Mouse (Mus musculus) intestine, embryonic 14.5 days (tissue): ENCODE results near the gene Rd3l. TPM values are rescaled to one million over a fixed set of nuclear protein-coding genes. Genes with fewer than 3 reads are reported as not detected.

Source experiments
- ATAC-seq: fragments of 200-750 bp; cut with Nextera tagmentation; replicated peaks from 2 replicates; pipeline ENCODE4 v1.8.0; 2017; ENCODE audit warnings: low read depth, moderate number of reproducible peaks, moderate TSS enrichment, moderate library complexity; ENCODE audit not compliant: low FRiP score, low TSS enrichment
- DNase-seq: peaks from one replicate; pipeline ENCODE4 v3.0.0-alpha.2; 2018; ENCODE audit warnings: low spot score
- H3K27ac ChIP-seq: fragments of 300-500 bp; sonication (generic); 2 replicates; pipeline ENCODE4 v1.5.1; 2014; ENCODE audit warnings: low read depth, mild to moderate bottlenecking, control low read depth
- H3K27me3 ChIP-seq: fragments of 300-500 bp; sonication (generic); replicated peaks from 2 replicates; pipeline ENCODE4 v1.6.1; 2014; ENCODE audit warnings: low read length, control low read depth; ENCODE audit not compliant: control insufficient read depth, insufficient read depth
- H3K36me3 ChIP-seq: fragments of 300-500 bp; sonication (generic); 2 replicates; pipeline ENCODE4 v1.6.1; 2014; ENCODE audit warnings: low read length, control low read depth; ENCODE audit not compliant: control insufficient read depth, insufficient read depth
- H3K4me1 ChIP-seq: fragments of 300-500 bp; sonication (generic); replicated peaks from 2 replicates; pipeline ENCODE4 v1.6.1; 2014; ENCODE audit warnings: low read length, control low read depth, mixed read lengths; ENCODE audit not compliant: control insufficient read depth, insufficient read depth
- H3K4me2 ChIP-seq: fragments of 300-500 bp; sonication (generic); 2 replicates; pipeline ENCODE4 v1.6.1; 2014; ENCODE audit warnings: low read length
- H3K4me3 ChIP-seq: fragments of 300-500 bp; sonication (generic); 2 replicates; pipeline ENCODE4 v1.5.1; 2014; ENCODE audit warnings: low read depth, low read length, control low read depth, mixed read lengths
- H3K9ac ChIP-seq: fragments of 300-500 bp; sonication (generic); 2 replicates; pipeline ENCODE4 v1.6.1; 2014; ENCODE audit warnings: mild to moderate bottlenecking, low read length
- H3K9me3 ChIP-seq: fragments of 300-500 bp; sonication (generic); 2 replicates; pipeline ENCODE4 v1.6.1; 2016; ENCODE audit warnings: low read length, control low read depth; ENCODE audit not compliant: control insufficient read depth
- WGBS: fragments of 180-500 bp; shearing (Covaris S2); extraction: QIAGEN DNeasy Blood & Tissue Kit; methylation state at CpG from one replicate; pipeline ENCODE4 v1.1.7; 2014; 5-methylcytosine and 5-hydroxymethylcytosine counted together
- polyA plus RNA-seq: library from polyadenylated mRNA; unstranded; fragments of >200 nt; fragmentation: Nextera tagmentation; extraction: Ambion mirVana; gene quantifications from 2 replicates; pipeline ENCODE4 v1.2.1, GENCODE M21; 2014

Gene Rd3l
- polyA plus RNA-seq, 1 experiment from 2014 or later: not detected

- Histone ChIP-seq H3K9me3 (no peaks in the 10 kb centered on the region), H3K27ac (no peak overlapping the region), H3K4me3 (no peak overlapping the region), H3K27me3 (no peaks in the 10 kb centered on the region), H3K4me2 (peak overlapping the region; percentile 29), H3K9ac (no peak overlapping the region), H3K36me3 (no peaks in the 10 kb centered on the region), H3K4me1 (no peaks in the 10 kb centered on the region)
- WGBS: 45% methylated on average over 12 of the region's 12 CpGs
- ATAC-seq: peak; percentile 81
- DNase-seq: no peak
These were observed 31.6 kb upstream of the Rd3l start for GRCm38 (mm10) chr12:112012511-112013270.

- no peak overlapping the region for H3K9ac ChIP-seq
- DNase-seq (peak; percentile 89), ATAC-seq (0 out of 2 replicates have a peak, but pooled peaks have one; percentile 40)
- no peaks in the 10 kb centered on the region for H3K9me3 ChIP-seq
- WGBS: 21% methylated on average over 8 of the region's 8 CpGs
- H3K36me3 ChIP-seq: no peaks in the 10 kb centered on the region
- H3K4me1 ChIP-seq: no peaks in the 10 kb centered on the region
- no peak overlapping the region for H3K4me2 ChIP-seq
- H3K4me3 ChIP-seq: no peak overlapping the region
- H3K27ac ChIP-seq: no peak overlapping the region
- no peaks in the 10 kb centered on the region for H3K27me3 ChIP-seq
These were observed 20.1 kb upstream of the Rd3l start for GRCm38 (mm10) chr12:112001223-112001622.

- no peak overlapping the region for H3K9ac ChIP-seq
These were observed 18.6 kb upstream of the Rd3l start for GRCm38 (mm10) chr12:111999735-112000134.

GRCm38 (mm10) chr12:111995161-111995560 lies 14.0 kb upstream of the Rd3l start:
- H3K4me1 ChIP-seq: no peaks in the 10 kb centered on the region
- DNase-seq: no peak

More at GRCm38 (mm10) chr12:111999735-112000134, 18.6 kb upstream of the Rd3l start:
- Histone ChIP-seq H3K27ac (no peak overlapping the region), H3K4me3 (no peak overlapping the region), H3K27me3 (no peaks in the 10 kb centered on the region), H3K4me2 (no peak overlapping the region), H3K36me3 (no peaks in the 10 kb centered on the region), H3K9me3 (no peaks in the 10 kb centered on the region), H3K4me1 (no peaks in the 10 kb centered on the region)
- DNase-seq (no peak), ATAC-seq (no peak)
- 95% methylated on average over 7 of the region's 7 CpGs for WGBS

GRCm38 (mm10) chr12:111992626-111993025 lies 11.5 kb upstream of the Rd3l start:
- no peak overlapping the region for H3K4me3 ChIP-seq
- no peaks in the 10 kb centered on the region for H3K9me3 ChIP-seq
- H3K27me3 ChIP-seq: no peaks in the 10 kb centered on the region
- no peaks in the 10 kb centered on the region for H3K4me1 ChIP-seq
- H3K27ac ChIP-seq: no peak overlapping the region
- WGBS: 86% methylated on average over 5 of the region's 5 CpGs
- no peaks in the 10 kb centered on the region for H3K36me3 ChIP-seq
- ATAC-seq (no peak), DNase-seq (no peak)
- H3K9ac ChIP-seq: no peak overlapping the region
- no peak overlapping the region for H3K4me2 ChIP-seq

More at GRCm38 (mm10) chr12:111995161-111995560, 14.0 kb upstream of the Rd3l start:
- 92% methylated on average over 2 of the region's 2 CpGs for WGBS
- no peak overlapping the region for H3K9ac ChIP-seq
- no peaks in the 10 kb centered on the region for H3K9me3 ChIP-seq
- no peak overlapping the region for H3K27ac ChIP-seq
- no peak for ATAC-seq
- H3K4me2 ChIP-seq: no peak overlapping the region
- H3K36me3 ChIP-seq: no peaks in the 10 kb centered on the region
- no peaks in the 10 kb centered on the region for H3K27me3 ChIP-seq
- H3K4me3 ChIP-seq: no peak overlapping the region

GRCm38 (mm10) chr12:111986756-111987155 lies 5.6 kb upstream of the Rd3l start:
- no peak for DNase-seq
- WGBS: 48% methylated on average over 9 of the region's 9 CpGs
- H3K9me3 ChIP-seq: no peaks in the 10 kb centered on the region
- H3K27ac ChIP-seq: no peak overlapping the region
- H3K4me1 ChIP-seq: no peaks in the 10 kb centered on the region
- H3K36me3 ChIP-seq: no peaks in the 10 kb centered on the region
- H3K27me3 ChIP-seq: no peaks in the 10 kb centered on the region
- H3K9ac ChIP-seq: no peak overlapping the region
- H3K4me3 ChIP-seq: no peak overlapping the region
- no peak for ATAC-seq
- H3K4me2 ChIP-seq: no peak overlapping the region

- Histone ChIP-seq H3K4me1 (no peaks in the 10 kb centered on the region), H3K9me3 (no peaks in the 10 kb centered on the region), H3K9ac (no peak overlapping the region), H3K36me3 (no peaks in the 10 kb centered on the region), H3K4me3 (no peak overlapping the region), H3K27ac (no peak overlapping the region), H3K4me2 (no peak overlapping the region), H3K27me3 (no peaks in the 10 kb centered on the region)
- no peak for ATAC-seq
- 51% methylated on average over 2 of the region's 2 CpGs for WGBS
- no peak for DNase-seq
These were observed 2.0 kb upstream of the Rd3l start for GRCm38 (mm10) chr12:111983165-111983564.

- H3K36me3 ChIP-seq: no peaks in the 10 kb centered on the region
- no peak overlapping the region for H3K4me3 ChIP-seq
- no peak overlapping the region for H3K9ac ChIP-seq
- 78% methylated on average over 8 of the region's 8 CpGs for WGBS
- no peaks in the 10 kb centered on the region for H3K9me3 ChIP-seq
- H3K27me3 ChIP-seq: no peaks in the 10 kb centered on the region
- H3K4me2 ChIP-seq: no peak overlapping the region
- H3K27ac ChIP-seq: no peak overlapping the region
- H3K4me1 ChIP-seq: no peaks in the 10 kb centered on the region; the same call in 1 of the 2 replicates
- ATAC-seq: no peak
- no peak for DNase-seq
These were observed 714 bp upstream of the Rd3l start for GRCm38 (mm10) chr12:111981831-111982230.

- H3K9ac ChIP-seq: no peak overlapping the region
- no peak overlapping the region for H3K27ac ChIP-seq
- H3K27me3 ChIP-seq: no peaks in the 10 kb centered on the region
- 82% methylated on average over 6 of the region's 6 CpGs for WGBS
- H3K36me3 ChIP-seq: no peaks in the 10 kb centered on the region
- no peaks in the 10 kb centered on the region for H3K9me3 ChIP-seq
- ATAC-seq (no peak), DNase-seq (no peak)
- no peaks in the 10 kb centered on the region; the same call in 1 of the 2 replicates for H3K4me1 ChIP-seq
- no peak overlapping the region for H3K4me3 ChIP-seq
- no peak overlapping the region for H3K4me2 ChIP-seq
These were observed 2.8 kb downstream of the Rd3l start for GRCm38 (mm10) chr12:111978274-111978673.
